Mouse (Mus musculus) forebrain, embryonic 14.5 days (tissue): ENCODE measurements around the gene Dlec1. TPM values are rescaled to one million over a fixed set of nuclear protein-coding genes. Genes with fewer than 3 reads are reported as not detected.

Experiments
- ATAC-seq: fragments of 200-750 bp; cut with Nextera tagmentation; 2 replicates; pipeline ENCODE4 v1.8.0; 2017; ENCODE audit warnings: mild to moderate bottlenecking, moderate library complexity
- DNase-seq: peaks from one replicate; pipeline ENCODE4 v3.0.0-alpha.2; 2015; ENCODE audit warnings: low spot score
- H3K27ac ChIP-seq: fragments of 300-500 bp; sonication (generic); 2 replicates; pipeline ENCODE4 v1.5.1; 2014; ENCODE audit warnings: low read depth, mild to moderate bottlenecking, control low read depth, low read length, moderate library complexity
- H3K27me3 ChIP-seq: fragments of 300-500 bp; sonication (generic); replicated peaks from 2 replicates; pipeline ENCODE4 v1.6.1; 2014; ENCODE audit warnings: low read length, control low read depth, mixed read lengths; ENCODE audit not compliant: control insufficient read depth, insufficient read depth
- H3K36me3 ChIP-seq: fragments of 300-500 bp; sonication (generic); 2 replicates; pipeline ENCODE4 v1.6.1; 2014; ENCODE audit warnings: low read length, control low read depth; ENCODE audit not compliant: control insufficient read depth, insufficient read depth
- H3K4me1 ChIP-seq: fragments of 300-500 bp; sonication (generic); 2 replicates; pipeline ENCODE4 v1.6.1; 2014; ENCODE audit warnings: antibody characterized with exemption, low read length, control low read depth; ENCODE audit not compliant: control insufficient read depth, insufficient read depth
- H3K4me2 ChIP-seq: fragments of 300-500 bp; sonication (generic); 2 replicates; pipeline ENCODE4 v1.6.1; 2014; ENCODE audit warnings: mild to moderate bottlenecking, control low read depth, low read length
- H3K4me3 ChIP-seq: fragments of 300-500 bp; sonication (generic); 2 replicates; pipeline ENCODE4 v1.5.1; 2014; ENCODE audit warnings: low read depth, low read length, control low read depth
- H3K9ac ChIP-seq: fragments of 300-500 bp; sonication (generic); 2 replicates; pipeline ENCODE4 v1.6.1; 2014; ENCODE audit warnings: mild to moderate bottlenecking, low read length, control low read depth, moderate library complexity
- H3K9me3 ChIP-seq: fragments of 300-500 bp; sonication (generic); replicated peaks from 2 replicates; pipeline ENCODE4 v1.6.1; 2016; ENCODE audit warnings: low read length, control low read depth, mixed read lengths; ENCODE audit not compliant: control insufficient read depth
- WGBS: fragments of 180-500 bp; shearing (Covaris S2); extraction: QIAGEN DNeasy Blood & Tissue Kit; methylation state at CpG from one replicate; pipeline ENCODE4 v1.1.7; 2014; 5-methylcytosine and 5-hydroxymethylcytosine counted together
- polyA plus RNA-seq: library from polyadenylated mRNA; unstranded; fragments of >200 nt; fragmentation: Nextera tagmentation; extraction: Ambion mirVana; gene quantifications from 2 replicates; pipeline ENCODE4 v1.2.1, GENCODE M21; 2014

Gene Dlec1
- polyA plus RNA-seq, 1 experiment from 2014 or later: 0.33 TPM

DNA sequence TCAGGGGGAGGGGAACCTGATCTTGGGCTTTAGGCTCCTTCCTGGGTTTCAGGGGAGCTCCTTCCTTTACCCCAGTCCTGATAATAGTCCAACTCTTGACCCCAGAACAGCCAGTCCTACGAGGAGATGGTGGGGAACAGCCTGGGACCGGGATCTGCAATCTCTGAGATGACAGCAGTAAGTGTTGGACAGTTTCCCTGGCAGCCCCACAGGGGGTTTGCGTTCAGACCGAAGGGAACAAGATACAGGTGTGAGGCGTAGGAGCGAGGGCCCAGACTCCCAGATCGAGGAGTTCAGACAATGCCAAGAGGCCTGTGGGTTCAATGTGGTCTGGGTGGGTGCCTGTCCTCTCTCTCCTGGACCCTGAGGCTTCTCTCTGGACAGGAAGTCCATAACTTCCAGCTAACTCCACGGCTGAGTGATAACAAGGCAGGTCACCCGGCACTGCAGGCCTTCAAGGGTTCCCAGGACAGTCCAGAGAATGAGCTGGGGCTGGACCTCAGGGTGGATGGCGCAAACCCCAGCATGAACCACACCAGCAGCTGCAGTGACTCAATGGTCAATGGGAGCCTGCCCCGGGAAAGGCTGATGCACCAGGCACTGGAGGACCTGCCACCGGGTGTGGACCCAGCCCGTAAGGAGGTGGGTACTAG is 32.0 kb upstream of the Dlec1 start:
- no peaks in the 10 kb centered on the region for H3K36me3 ChIP-seq
- no peak overlapping the region for H3K9ac ChIP-seq
- no peak overlapping the region for H3K4me3 ChIP-seq
- no peak overlapping the region for H3K27ac ChIP-seq
- H3K9me3 ChIP-seq: no peaks in the 10 kb centered on the region
- 88% methylated on average over 13 of the region's 13 CpGs for WGBS
- no peaks in the 10 kb centered on the region for H3K4me1 ChIP-seq
- DNase-seq: no peak
- ATAC-seq: no peak
- H3K27me3 ChIP-seq: no peaks in the 10 kb centered on the region
- H3K4me2 ChIP-seq: no peak overlapping the region

DNA sequence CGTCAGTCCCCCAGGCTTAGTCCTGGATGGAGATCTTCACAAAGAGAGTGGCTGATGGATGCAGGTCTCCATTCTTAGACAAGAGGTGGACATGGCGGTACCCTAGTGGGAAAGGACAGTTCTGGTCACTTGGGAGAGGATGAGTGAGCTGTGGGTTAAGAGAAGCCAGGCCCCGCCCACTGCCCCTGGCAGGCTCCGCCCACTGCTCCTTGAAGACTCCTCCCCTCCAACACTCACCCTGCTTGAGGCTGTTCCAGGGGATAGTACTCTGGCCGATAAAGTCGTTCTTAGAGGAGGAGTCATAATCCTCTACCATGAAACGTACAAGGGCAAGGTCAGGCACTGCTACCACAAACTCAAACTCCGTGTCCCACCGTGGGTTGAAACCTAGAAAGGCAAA is 30.5 kb upstream of the Dlec1 start:
- Histone ChIP-seq H3K36me3 (no peaks in the 10 kb centered on the region), H3K27me3 (no peaks in the 10 kb centered on the region), H3K4me1 (no peaks in the 10 kb centered on the region), H3K4me2 (no peak overlapping the region), H3K27ac (no peak overlapping the region), H3K4me3 (no peak overlapping the region), H3K9me3 (no peaks in the 10 kb centered on the region), H3K9ac (no peak overlapping the region)
- WGBS: 84% methylated on average over 9 of the region's 9 CpGs
- no peak for ATAC-seq
- no peak for DNase-seq

DNA sequence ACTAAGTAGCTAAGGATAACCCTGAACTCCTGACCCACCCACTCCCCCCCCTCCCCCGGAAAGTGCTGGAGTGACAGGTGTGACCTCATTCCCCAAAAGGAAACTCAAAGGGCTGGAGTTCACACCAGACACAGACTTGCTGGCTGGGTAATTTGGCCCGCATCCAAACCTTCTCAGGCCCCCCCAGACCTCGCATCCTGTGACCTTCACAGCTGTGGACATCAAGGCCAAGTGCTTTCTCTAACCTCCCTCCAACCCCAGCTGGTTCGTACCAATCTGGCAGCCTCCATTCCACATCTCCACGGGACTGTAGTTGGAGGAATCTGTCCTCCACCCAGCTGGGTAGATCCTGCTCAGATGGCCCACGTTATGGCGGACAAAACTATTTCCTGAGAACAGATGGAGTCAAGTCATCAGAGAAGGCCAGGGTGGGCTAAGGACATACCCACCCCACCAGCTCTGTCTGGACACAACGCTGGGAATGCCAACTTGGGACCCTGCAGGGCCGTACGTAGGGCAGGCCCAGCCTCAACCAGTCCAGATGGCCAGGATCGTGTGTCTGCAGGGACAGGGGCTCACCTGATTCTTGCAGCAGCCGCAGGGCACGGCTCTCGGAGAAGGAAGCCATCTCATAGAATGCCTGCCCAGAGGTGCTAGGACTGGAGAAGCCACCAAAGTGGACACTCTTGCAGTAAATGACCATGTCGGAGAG is 28.9 kb upstream of the Dlec1 start:
- no peak overlapping the region for H3K4me3 ChIP-seq
- H3K27ac ChIP-seq: no peak overlapping the region
- no peak overlapping the region for H3K9ac ChIP-seq
- H3K4me1 ChIP-seq: no peaks in the 10 kb centered on the region
- DNase-seq: no peak
- no peaks in the 10 kb centered on the region for H3K36me3 ChIP-seq
- no peaks in the 10 kb centered on the region for H3K27me3 ChIP-seq
- no peak for ATAC-seq
- H3K9me3 ChIP-seq: no peaks in the 10 kb centered on the region
- no peak overlapping the region for H3K4me2 ChIP-seq
- WGBS: 87% methylated on average over 15 of the region's 15 CpGs

DNA sequence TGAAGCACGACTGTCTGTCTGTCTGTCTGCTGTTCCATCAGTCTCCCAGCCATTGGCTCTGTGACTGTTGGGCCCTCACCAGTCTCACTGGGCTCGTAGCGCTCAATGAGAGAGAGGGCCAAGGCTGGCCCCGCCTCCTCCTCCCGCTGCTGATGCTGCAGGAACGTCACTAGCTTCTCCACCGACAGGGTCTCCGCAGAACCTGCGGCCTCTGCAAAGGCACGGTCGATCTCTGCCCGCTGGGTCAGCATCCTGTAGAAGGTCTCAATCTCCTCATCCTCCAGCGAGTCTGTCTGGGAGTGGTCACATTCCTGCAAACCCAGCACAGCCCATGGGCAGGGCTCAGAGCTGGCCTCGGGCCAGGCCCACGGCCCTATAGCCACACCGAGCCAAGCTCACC is 26.6 kb upstream of the Dlec1 start:
- H3K9me3 ChIP-seq: no peaks in the 10 kb centered on the region
- no peak for ATAC-seq
- H3K4me3 ChIP-seq: no peak overlapping the region
- H3K27me3 ChIP-seq: no peaks in the 10 kb centered on the region
- H3K9ac ChIP-seq: no peak overlapping the region
- 77% methylated on average over 16 of the region's 16 CpGs for WGBS
- H3K4me1 ChIP-seq: no peaks in the 10 kb centered on the region
- DNase-seq: no peak
- no peaks in the 10 kb centered on the region for H3K36me3 ChIP-seq
- H3K4me2 ChIP-seq: no peak overlapping the region
- no peak overlapping the region for H3K27ac ChIP-seq

DNA sequence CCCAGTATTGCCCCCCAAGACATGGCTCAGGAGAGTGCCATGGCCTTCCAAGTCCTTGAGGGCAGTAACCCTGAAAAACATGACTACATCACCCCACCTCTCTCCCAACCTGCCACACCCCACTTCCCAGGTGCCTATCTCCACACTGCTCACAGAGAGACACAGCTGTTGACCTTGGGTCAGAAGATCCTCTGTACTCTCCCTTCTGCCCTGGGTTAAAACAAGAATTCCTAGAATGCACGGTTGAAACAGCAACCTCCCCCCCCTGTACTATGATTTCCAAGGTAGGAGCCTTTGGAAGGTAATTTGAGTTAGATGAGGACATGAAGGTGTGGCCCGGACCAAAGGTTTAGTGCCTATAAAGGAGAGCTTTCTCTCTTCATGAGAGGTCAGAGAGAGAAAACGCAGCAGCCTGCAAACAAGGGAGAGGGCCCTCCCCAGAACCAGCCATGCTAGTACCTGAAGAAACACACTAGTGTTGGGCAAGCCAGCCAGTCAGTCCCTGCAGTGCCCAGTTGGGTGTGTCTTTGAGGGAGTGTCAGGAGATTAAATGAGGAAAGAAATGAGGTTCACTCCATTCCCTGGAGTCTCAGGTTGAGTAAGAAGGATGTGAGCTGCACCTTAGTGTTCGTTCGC is 22.1 kb upstream of the Dlec1 start:
- Histone ChIP-seq H3K36me3 (no peaks in the 10 kb centered on the region), H3K27ac (no peak overlapping the region), H3K9me3 (no peaks in the 10 kb centered on the region), H3K27me3 (no peaks in the 10 kb centered on the region), H3K4me1 (0 out of 2 replicates have a peak, but pooled peaks cover 4% of the 10 kb centered on the region), H3K4me2 (no peak overlapping the region), H3K9ac (no peak overlapping the region), H3K4me3 (no peak overlapping the region)
- ATAC-seq: no peak
- WGBS: 89% methylated on average over 5 of the region's 5 CpGs
- no peak for DNase-seq

DNA sequence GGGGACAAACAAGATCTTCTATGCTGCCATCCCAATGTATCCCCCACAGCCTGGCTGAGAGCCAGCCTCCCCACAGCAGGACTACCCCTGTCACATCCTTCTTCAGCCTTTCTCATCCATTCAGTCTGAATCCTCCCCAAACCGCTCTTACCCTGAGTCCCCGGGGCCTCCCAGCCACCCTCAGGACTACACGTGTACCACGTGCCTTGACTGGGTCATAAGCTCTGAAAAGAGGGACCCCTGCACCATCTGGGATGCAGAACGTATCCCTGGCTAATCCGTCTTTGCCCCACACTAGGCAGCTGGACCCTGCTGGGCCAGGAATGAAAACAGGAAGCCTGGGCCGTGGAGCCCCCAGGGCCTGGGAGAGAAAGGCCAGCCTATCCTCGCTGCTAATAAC is 20.2 kb upstream of the Dlec1 start:
- Histone ChIP-seq H3K27me3 (no peaks in the 10 kb centered on the region), H3K4me1 (0 out of 2 replicates have a peak, but pooled peaks cover 4% of the 10 kb centered on the region), H3K36me3 (no peaks in the 10 kb centered on the region), H3K9me3 (no peaks in the 10 kb centered on the region), H3K9ac (peak overlapping the region; percentile 42), H3K4me2 (no peak overlapping the region), H3K4me3 (no peak overlapping the region), H3K27ac (no peak overlapping the region)
- peak; percentile 79 for ATAC-seq
- WGBS: 2% methylated on average over 8 of the region's 8 CpGs
- peak; percentile 56 for DNase-seq

DNA sequence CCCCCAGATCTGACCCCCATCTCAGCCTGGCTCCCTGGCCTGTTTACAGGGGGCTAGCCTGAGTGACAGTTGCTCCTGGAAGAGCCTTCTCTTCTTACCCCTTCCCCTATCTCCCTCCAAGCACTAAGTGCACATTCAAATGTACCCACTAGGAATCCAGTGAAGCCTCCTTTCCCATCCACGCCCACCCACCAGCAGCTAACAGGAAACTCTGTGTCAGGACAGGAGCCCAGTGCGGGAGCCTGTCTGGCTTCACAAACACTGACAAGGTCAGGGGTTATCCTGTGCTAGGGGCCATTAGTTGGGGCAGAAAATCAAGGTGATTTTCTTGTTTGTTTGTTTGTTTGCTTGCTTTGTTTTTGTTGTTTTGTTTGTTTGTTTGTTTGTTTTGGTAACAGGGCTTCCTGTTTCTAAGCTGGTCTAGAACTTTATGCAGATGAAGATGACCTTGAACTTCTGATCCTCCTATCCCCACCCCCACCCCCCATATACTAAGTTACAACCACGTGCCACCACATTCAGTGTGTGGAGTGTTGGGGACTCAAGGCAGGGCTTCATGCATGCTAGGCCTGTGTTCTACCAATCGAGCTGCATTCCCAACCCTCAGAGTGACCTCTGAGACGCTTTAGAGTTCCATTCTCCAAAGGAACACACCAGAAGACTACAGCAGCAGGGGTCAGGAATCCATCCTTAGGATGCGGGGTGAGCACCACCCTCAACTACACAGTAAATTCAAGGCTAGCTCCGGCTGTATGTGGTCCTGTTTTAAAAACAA is 19.4 kb upstream of the Dlec1 start:
- 0 out of 2 replicates have a peak, but pooled peaks cover 5% of the 10 kb centered on the region for H3K4me1 ChIP-seq
- H3K9ac ChIP-seq: no peak overlapping the region
- no peak overlapping the region for H3K4me2 ChIP-seq
- WGBS: 71% methylated on average over 7 of the region's 7 CpGs
- 0 out of 2 replicates have a peak overlapping the region, but pooled peaks have one; percentile 46 for H3K27ac ChIP-seq
- 0 out of 2 replicates have a peak, but pooled peaks have one; percentile 17 for ATAC-seq
- 0 out of 2 replicates have a peak, but pooled peaks cover 2% of the 10 kb centered on the region for H3K27me3 ChIP-seq
- H3K36me3 ChIP-seq: no peaks in the 10 kb centered on the region
- DNase-seq: no peak
- no peaks in the 10 kb centered on the region for H3K9me3 ChIP-seq
- H3K4me3 ChIP-seq: no peak overlapping the region

DNA sequence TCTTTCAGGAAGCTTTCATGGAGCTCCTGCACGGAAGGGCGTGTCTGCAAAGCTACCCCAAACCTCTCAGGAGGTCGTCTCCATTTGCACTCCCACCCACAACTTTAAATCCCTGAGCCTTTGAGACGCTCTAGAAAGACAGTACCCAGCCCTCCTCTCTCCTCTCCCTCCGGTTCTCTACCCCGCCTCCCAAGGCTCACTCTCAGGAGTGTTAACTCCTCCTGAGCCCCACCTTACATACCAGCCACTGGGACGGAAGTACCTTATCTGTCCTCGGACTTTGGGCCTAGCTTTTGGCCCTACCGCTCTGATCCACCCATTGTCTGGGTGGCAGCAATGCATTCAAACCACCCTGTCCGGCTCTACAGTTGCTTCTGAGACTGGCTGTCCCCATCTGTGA is 18.3 kb upstream of the Dlec1 start:
- 0 out of 2 replicates have a peak, but pooled peaks cover 2% of the 10 kb centered on the region for H3K27me3 ChIP-seq
- H3K36me3 ChIP-seq: no peaks in the 10 kb centered on the region
- WGBS: 79% methylated on average over 10 of the region's 10 CpGs
- H3K9me3 ChIP-seq: no peaks in the 10 kb centered on the region
- H3K4me3 ChIP-seq: no peak overlapping the region
- H3K4me1 ChIP-seq: peaks cover 7% of the 10 kb centered on the region; the same call in 1 of the 2 replicates
- no peak overlapping the region for H3K27ac ChIP-seq
- no peak for DNase-seq
- no peak overlapping the region for H3K9ac ChIP-seq
- ATAC-seq: no peak
- H3K4me2 ChIP-seq: no peak overlapping the region
